Mouse (Mus musculus) bone marrow, adult 2 months (tissue): Measurements from ENCODE around the gene Syde2.

Experiments
- CTCF ChIP-seq: fragments of 200-500 bp; IDR thresholded peaks from 2 replicates; pipeline ENCODE4 v1.5.1; 2011; ENCODE audit warnings: low read length, control low read depth; ENCODE audit not compliant: control insufficient read depth, insufficient read depth
- POLR2A ChIP-seq: fragments of 200-500 bp; IDR thresholded peaks from 2 replicates; pipeline ENCODE4 v1.6.1; 2011; ENCODE audit warnings: low read depth, mild to moderate bottlenecking, control low read depth, low read length, borderline replicate concordance; ENCODE audit not compliant: control insufficient read depth

DNA sequence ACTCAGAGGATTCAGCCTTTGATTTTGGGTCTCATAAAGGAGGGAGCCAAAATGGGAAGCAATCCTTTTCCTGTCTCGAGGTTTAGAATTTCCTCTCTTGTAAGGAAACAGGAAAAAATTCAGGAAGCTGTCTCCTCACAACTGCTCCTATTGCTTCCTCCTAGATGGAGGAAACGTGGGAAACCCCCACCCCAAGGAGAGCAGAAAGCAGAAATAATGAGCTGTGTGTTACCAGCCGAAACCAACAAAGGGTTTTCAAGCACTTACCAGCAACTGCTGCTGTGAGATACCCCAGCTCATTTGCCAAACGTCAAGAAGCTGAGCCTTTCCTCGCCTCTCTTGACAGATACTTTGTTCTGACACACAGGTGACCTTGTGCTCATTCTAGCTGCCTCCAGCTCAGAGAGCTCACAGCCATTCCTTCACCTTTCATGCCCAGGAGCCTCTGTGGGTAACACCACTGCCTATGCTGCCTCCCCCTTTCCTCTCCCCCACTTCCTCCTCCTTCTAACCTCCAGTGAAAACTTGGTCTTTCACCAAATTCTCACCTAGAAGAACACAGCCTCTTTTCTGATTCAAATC is 42.7 kb downstream of the Syde2 start:
- TF ChIP-seq POLR2A (no peak), CTCF (no peak)
